Comparison of ENCODE assay signal across 12 mouse cellular contexts in the genomic region with DNA sequence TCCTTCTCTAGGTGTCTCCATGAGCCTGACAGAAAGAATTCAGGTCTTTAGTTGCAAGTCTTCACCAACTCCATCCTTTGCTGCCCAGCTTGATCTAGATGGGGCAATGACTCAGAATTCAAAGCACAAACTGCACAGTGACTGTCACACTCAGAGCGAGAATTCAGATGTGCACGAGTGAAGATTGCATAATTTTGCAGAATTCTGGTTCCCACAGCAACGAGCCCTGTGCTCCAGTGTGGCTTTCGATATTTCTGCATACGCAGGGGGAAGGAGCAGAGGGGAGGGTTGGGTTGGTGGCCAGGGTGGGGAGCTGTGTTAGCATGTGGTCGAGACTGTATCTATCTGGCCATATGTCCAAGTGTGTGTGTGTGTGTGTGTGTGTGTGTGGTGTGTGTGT. TPM values are rescaled to one million over a fixed set of nuclear protein-coding genes. Genes with fewer than 3 reads are reported as not detected.
A peak's percentile ranks its signal among the peaks of the same experiment; 100 is the strongest.
DNase-seq lines count a peak whose midpoint lies in the region; ATAC-seq and TF ChIP-seq lines count a peak whose summit lies in the region.
"Had no signal": no experiment of that assay in that cellular context is flagged by ENCODE, and none has a peak within 500 bp of the region (broad histone marks: within the 10 kb centered on the region; RNA-seq: fewer than 3 reads in every experiment).

No protein-coding gene starts in this region.

- H3K4me2 ChIP-seq in forebrain, embryonic 14.5 days (ENCODE audit: low read length), result no peak overlapping the region
- no peak overlapping the region for H3K4me2 ChIP-seq in forebrain, embryonic 11.5 days (ENCODE audit: low read depth, low read length, severe bottlenecking)
- no peak overlapping the region for H3K4me2 ChIP-seq in liver, embryonic 12.5 days

- no peaks in the 10 kb centered on the region for H3K36me3 ChIP-seq in forebrain, embryonic 14.5 days (ENCODE audit: control insufficient read depth, insufficient read depth, low read length)
- no peaks in the 10 kb centered on the region for H3K36me3 ChIP-seq in forebrain, embryonic 11.5 days (ENCODE audit: control insufficient read depth, insufficient read depth, low read length)
- no peaks in the 10 kb centered on the region for H3K36me3 ChIP-seq in liver, embryonic 12.5 days

- H3K4me3 ChIP-seq in forebrain, embryonic 14.5 days (ENCODE audit: low read depth, low read length), result no peak overlapping the region
- H3K4me3 ChIP-seq in forebrain, embryonic 11.5 days (ENCODE audit: low read depth, low read length), result no peak overlapping the region
- H3K4me3 ChIP-seq in liver, embryonic 12.5 days, result no peak overlapping the region
- no peak overlapping the region for H3K4me3 ChIP-seq in gastrocnemius, adult 2 months

- no peak for TF ChIP-seq CTCF in gastrocnemius, adult 2 months (IDR thresholded peaks at IDR 0.05)

- no peak for ATAC-seq in forebrain, embryonic 14.5 days
- no peak for ATAC-seq in forebrain, embryonic 11.5 days (replicated peaks; ENCODE audit: low FRiP score)
- ATAC-seq in common myeloid progenitor, adult 5-6 weeks (replicated peaks; ENCODE audit: low read depth, poor library complexity, severe bottlenecking), result peak; percentile 88
- no peak for ATAC-seq in liver, embryonic 12.5 days

- DNase-seq in forebrain, embryonic 14.5 days (ENCODE audit: low spot score), result peak; percentile 24
- no peak for DNase-seq in forebrain, embryonic 11.5 days (ENCODE audit: low spot score)
- DNase-seq in layer of hippocampus, postnatal 10 days (ENCODE audit: low spot score in 2 of 2), result peak; percentile 40 to 55
- peak; percentile 71 for DNase-seq in right cerebral cortex, adult 2 months (ENCODE audit: low spot score in 2 of 2)
- DNase-seq in ovary, adult 18-20 months (ENCODE audit: low spot score), result no peak
- no peak for DNase-seq in gastrocnemius, adult 2 months
- DNase-seq: adrenal gland, adult 8-10 months; kidney, postnatal 36 days had no signal

- H3K27me3 ChIP-seq in forebrain, embryonic 14.5 days (replicated peaks; ENCODE audit: control insufficient read depth, insufficient read depth, low read length), result no peaks in the 10 kb centered on the region
- H3K27me3 ChIP-seq in forebrain, embryonic 11.5 days (ENCODE audit: control insufficient read depth, insufficient read depth, low read length), result no peaks in the 10 kb centered on the region
- H3K27me3 ChIP-seq in liver, embryonic 12.5 days (replicated peaks), result no peaks in the 10 kb centered on the region; the same call in 1 of the 2 replicates

- 71% methylated on average over 6 of the region's 6 CpGs for WGBS in forebrain, embryonic 14.5 days
- WGBS in forebrain, embryonic 11.5 days, result 81% methylated on average over 6 of the region's 6 CpGs
- 43% methylated on average over 6 of the region's 6 CpGs for WGBS in liver, embryonic 12.5 days (ENCODE audit: insufficient replicate concordance)

- no peaks in the 10 kb centered on the region for H3K4me1 ChIP-seq in forebrain, embryonic 14.5 days (ENCODE audit: control insufficient read depth, insufficient read depth, low read length)
- no peaks in the 10 kb centered on the region for H3K4me1 ChIP-seq in forebrain, embryonic 11.5 days (replicated peaks; ENCODE audit: control insufficient read depth, insufficient read depth, low read length)
- no peaks in the 10 kb centered on the region for H3K4me1 ChIP-seq in liver, embryonic 12.5 days

- no peaks in the 10 kb centered on the region for H3K9me3 ChIP-seq in forebrain, embryonic 14.5 days (replicated peaks; ENCODE audit: control insufficient read depth, low read length)
- H3K9me3 ChIP-seq in forebrain, embryonic 11.5 days (ENCODE audit: control insufficient read depth, low read length), result no peaks in the 10 kb centered on the region
- H3K9me3 ChIP-seq in liver, embryonic 12.5 days (replicated peaks), result no peaks in the 10 kb centered on the region

- no peak overlapping the region for H3K9ac ChIP-seq in forebrain, embryonic 14.5 days (ENCODE audit: low read length)
- H3K9ac ChIP-seq in forebrain, embryonic 11.5 days (ENCODE audit: low read length), result no peak overlapping the region
- no peak overlapping the region for H3K9ac ChIP-seq in liver, embryonic 12.5 days

- intact Hi-C loops in gastrocnemius, adult 2 months (cut with DNase I), result no loop called here

- no peak overlapping the region for H3K27ac ChIP-seq in forebrain, embryonic 14.5 days (ENCODE audit: low read depth, low read length)
- no peak overlapping the region for H3K27ac ChIP-seq in forebrain, embryonic 11.5 days (ENCODE audit: low read depth, low read length)
- H3K27ac ChIP-seq in liver, embryonic 12.5 days, result no peak overlapping the region
- no peak overlapping the region for H3K27ac ChIP-seq in gastrocnemius, adult 2 months

RNA-seq across cellular contexts. Expression of gene Cd6, which starts 28.8 kb away (rescaled TPM):
- polyA plus RNA-seq in forebrain, embryonic 14.5 days (2014; fragmentation: Nextera tagmentation; extraction: Ambion mirVana), result not detected in 2 replicates
- polyA plus RNA-seq in forebrain, embryonic 11.5 days (2014; fragmentation: Nextera tagmentation; extraction: Ambion mirVana), result 0.28 TPM in 1 of 2 replicates, not detected in the other
- 0.46 and 0.87 TPM in 2 replicates for total RNA-seq in common myeloid progenitor, adult 5-6 weeks (2017)
- total RNA-seq in layer of hippocampus, postnatal 10 days (2021), result not detected
- polyA plus RNA-seq in liver, embryonic 12.5 days (2016; fragmentation: Nextera tagmentation; extraction: Ambion mirVana), result not detected in 2 replicates
- total RNA-seq in gastrocnemius, adult 2 months (2021), result not detected
- polyA plus RNA-seq: embryonic facial prominence, embryonic 11.5 days; heart, embryonic 14.5 days had no signal

RNA-seq across cellular contexts. Expression of gene Slc15a3, which starts 38.5 kb away (rescaled TPM):
- polyA plus RNA-seq in forebrain, embryonic 14.5 days (2014; fragmentation: Nextera tagmentation; extraction: Ambion mirVana), result 0.34 and 0.49 TPM in 2 replicates
- 0.19 and 0.20 TPM in 2 replicates for polyA plus RNA-seq in forebrain, embryonic 11.5 days (2014; fragmentation: Nextera tagmentation; extraction: Ambion mirVana)
- 0.39 TPM in 1 of 2 replicates, not detected in the other for total RNA-seq in common myeloid progenitor, adult 5-6 weeks (2017)
- 1 to 10 TPM; 1.1 to 1.5 TPM for total RNA-seq in layer of hippocampus, postnatal 10 days (2021)
- 1.0 and 1.2 TPM in 2 replicates for polyA plus RNA-seq in liver, embryonic 12.5 days (2016; fragmentation: Nextera tagmentation; extraction: Ambion mirVana)
- under 1 TPM; 0.31 to 0.53 TPM for total RNA-seq in gastrocnemius, adult 2 months (2021)

Comparison
In these comparisons a context has a peak if more than half of its experiments do, and no peak if none do; other contexts are left out.
1. DNase-seq: peak in forebrain, embryonic 14.5 days (single experiment), layer of hippocampus, postnatal 10 days (2 of 2) and right cerebral cortex, adult 2 months (2 of 2); none in forebrain, embryonic 11.5 days (single experiment), ovary, adult 18-20 months (single experiment) and gastrocnemius, adult 2 months (single experiment).